Mouse (Mus musculus): ENCODE measurements around the gene Eif4e1b. TPM values are rescaled to one million over a fixed set of nuclear protein-coding genes. Genes with fewer than 3 reads are reported as not detected.

Eif4e1b gene
- total RNA-seq, 2 experiments from 2014 or later = not detected

- no peak for DNase-seq (ENCODE audit: extremely low spot score in 1 of 2, low spot score in 1 of 2)
Observed at GRCm38 (mm10) chr13:54797861-54798643, 14.3 kb downstream of the Eif4e1b start.

GRCm38 (mm10) chr13:54798740-54799139 lies 14.9 kb downstream of the Eif4e1b start:
- peak in 1 of 2 experiments; percentile 40 for DNase-seq (ENCODE audit: extremely low spot score in 1 of 2, low spot score in 1 of 2)

GRCm38 (mm10) chr13:54799701-54800100 lies 15.9 kb downstream of the Eif4e1b start:
- peak; percentile 69 to 79 for DNase-seq (ENCODE audit: extremely low spot score in 1 of 2, low spot score in 1 of 2)

- DNase-seq (ENCODE audit: extremely low spot score in 1 of 2, low spot score in 1 of 2) = no peak
Observed at GRCm38 (mm10) chr13:54800206-54800605, 16.4 kb downstream of the Eif4e1b start.

- DNase-seq (ENCODE audit: extremely low spot score in 1 of 2, low spot score in 1 of 2) = no peak
Observed at GRCm38 (mm10) chr13:54803010-54803409, 19.2 kb downstream of the Eif4e1b start.

- DNase-seq (ENCODE audit: extremely low spot score in 1 of 2, low spot score in 1 of 2) = peak in 1 of 2 experiments; percentile 70
Observed at GRCm38 (mm10) chr13:54805134-54805838, 21.5 kb downstream of the Eif4e1b start.

GRCm38 (mm10) chr13:54806434-54806976 lies 22.7 kb downstream of the Eif4e1b start:
- no peak for DNase-seq (ENCODE audit: extremely low spot score in 1 of 2, low spot score in 1 of 2)

GRCm38 (mm10) chr13:54808067-54808466 lies 24.3 kb downstream of the Eif4e1b start:
- DNase-seq (ENCODE audit: extremely low spot score in 1 of 2, low spot score in 1 of 2) = no peak

GRCm38 (mm10) chr13:54811476-54811875 lies 27.7 kb downstream of the Eif4e1b start:
- DNase-seq (ENCODE audit: extremely low spot score in 1 of 2, low spot score in 1 of 2) = no peak

GRCm38 (mm10) chr13:54813381-54813780 lies 29.6 kb downstream of the Eif4e1b start:
- no peak for DNase-seq (ENCODE audit: extremely low spot score in 1 of 2, low spot score in 1 of 2)

GRCm38 (mm10) chr13:54818399-54819254 lies 34.8 kb downstream of the Eif4e1b start:
- no peak for DNase-seq (ENCODE audit: extremely low spot score in 1 of 2, low spot score in 1 of 2)

- no peak for DNase-seq (ENCODE audit: extremely low spot score in 1 of 2, low spot score in 1 of 2)
Observed at GRCm38 (mm10) chr13:54821106-54821505, 37.3 kb downstream of the Eif4e1b start.

GRCm38 (mm10) chr13:54821931-54822330 lies 38.1 kb downstream of the Eif4e1b start:
- no peak for DNase-seq (ENCODE audit: extremely low spot score in 1 of 2, low spot score in 1 of 2)

GRCm38 (mm10) chr13:54824111-54824931 lies 40.5 kb downstream of the Eif4e1b start:
- no peak for DNase-seq (ENCODE audit: extremely low spot score in 1 of 2, low spot score in 1 of 2)

GRCm38 (mm10) chr13:54827992-54828391 lies 44.2 kb downstream of the Eif4e1b start:
- no peak for DNase-seq (ENCODE audit: extremely low spot score in 1 of 2, low spot score in 1 of 2)

GRCm38 (mm10) chr13:54828508-54828907 lies 44.7 kb downstream of the Eif4e1b start:
- no peak for DNase-seq (ENCODE audit: extremely low spot score in 1 of 2, low spot score in 1 of 2)

GRCm38 (mm10) chr13:54829450-54829849 lies 45.7 kb downstream of the Eif4e1b start:
- DNase-seq (ENCODE audit: extremely low spot score in 1 of 2, low spot score in 1 of 2) = no peak

GRCm38 (mm10) chr13:54836351-54837030 lies 52.7 kb downstream of the Eif4e1b start:
- DNase-seq (ENCODE audit: extremely low spot score in 1 of 2, low spot score in 1 of 2) = no peak

- DNase-seq (ENCODE audit: extremely low spot score in 1 of 2, low spot score in 1 of 2) = no peak
Observed at GRCm38 (mm10) chr13:54837061-54837460, 53.3 kb downstream of the Eif4e1b start.
